Mouse (Mus musculus) naive thymus-derived CD4-positive, alpha-beta T cell, adult 5 months (primary cell): ENCODE data around the gene Ccl12. TPM values are rescaled to one million over a fixed set of nuclear protein-coding genes. Genes with fewer than 3 reads are reported as not detected.

ENCODE experiments used
- polyA plus RNA-seq: library from polyadenylated mRNA; unstranded; fragments of 100-300 nt; shearing (Covaris generic); gene quantifications from one replicate; pipeline ENCODE4 v1.2.1, GENCODE M21; 2017

Gene Ccl12
- not detected for polyA plus RNA-seq

GRCm38 (mm10) chr11:82101529-82101928, at the start of gene Ccl12:
TSS of gene Ccl12 (plus strand) at chr11:82101845.

GRCm38 (mm10) chr11:82057646-82058045, 44.0 kb upstream of the Ccl12 start, which contains the start of gene Ccl11:
TSS of gene Ccl11 (plus strand) at chr11:82057823.

GRCm38 (mm10) chr11:82114885-82115284, 13.2 kb downstream of the Ccl12 start, which contains the start of gene Ccl8:
TSS of gene Ccl8 (plus strand) at chr11:82115185.

Other genes starting within 250 kb of the Ccl12 start
- gene 5530401A14Rik, start 241.2 kb upstream of the Ccl12 start, polyA plus RNA-seq, result not detected
- not detected for gene Asic2, start 133.4 kb upstream of the Ccl12 start, polyA plus RNA-seq
- not detected for gene Ccl2, start 66.3 kb upstream of the Ccl12 start, polyA plus RNA-seq
- not detected for gene Gm17268, start 63.3 kb upstream of the Ccl12 start, polyA plus RNA-seq
- gene Ccl7, start 56.1 kb upstream of the Ccl12 start, polyA plus RNA-seq, result not detected
- gene Ccl11, start 44.0 kb upstream of the Ccl12 start, polyA plus RNA-seq, result not detected
- gene Ccl8, start 13.3 kb downstream of the Ccl12 start, polyA plus RNA-seq, result not detected
- gene Ccl1, start 203.8 kb downstream of the Ccl12 start, polyA plus RNA-seq, result not detected